Mouse (Mus musculus) midbrain, embryonic 14.5 days (tissue): ENCODE data around the gene Hyou1. TPM values are rescaled to one million over a fixed set of nuclear protein-coding genes. Genes with fewer than 3 reads are reported as not detected.

ENCODE experiments used
- ATAC-seq: fragments of 200-750 bp; cut with Nextera tagmentation; 2 replicates; pipeline ENCODE4 v1.8.0; 2017; ENCODE audit warnings: moderate number of reproducible peaks, moderate library complexity; ENCODE audit not compliant: low FRiP score, low TSS enrichment
- DNase-seq: peaks from one replicate; pipeline ENCODE4 v3.0.0-alpha.2; 2015
- H3K27ac ChIP-seq: fragments of 300-500 bp; sonication (generic); replicated peaks from 2 replicates; pipeline ENCODE4 v1.5.1; 2014; ENCODE audit warnings: mild to moderate bottlenecking, low read depth, low read length, moderate library complexity
- H3K27me3 ChIP-seq: fragments of 300-500 bp; sonication (generic); 2 replicates; pipeline ENCODE4 v1.6.1; 2014; ENCODE audit warnings: low read length, control low read depth, mixed read lengths; ENCODE audit not compliant: control insufficient read depth, insufficient read depth
- H3K36me3 ChIP-seq: fragments of 300-500 bp; sonication (generic); 2 replicates; pipeline ENCODE4 v1.6.1; 2014; ENCODE audit warnings: low read length, control low read depth; ENCODE audit not compliant: control insufficient read depth, insufficient read depth
- H3K4me1 ChIP-seq: fragments of 300-500 bp; sonication (generic); 2 replicates; pipeline ENCODE4 v1.6.1; 2014; ENCODE audit warnings: mild to moderate bottlenecking, antibody characterized with exemption, low read length, control low read depth; ENCODE audit not compliant: control insufficient read depth, insufficient read depth
- H3K4me2 ChIP-seq: fragments of 300-500 bp; sonication (generic); 2 replicates; pipeline ENCODE4 v1.6.1; 2014; ENCODE audit warnings: mild to moderate bottlenecking, low read length, moderate library complexity
- H3K4me3 ChIP-seq: fragments of 300-500 bp; sonication (generic); replicated peaks from 2 replicates; pipeline ENCODE4 v1.5.1; 2014; ENCODE audit warnings: low read depth, low read length
- H3K9ac ChIP-seq: fragments of 300-500 bp; sonication (generic); replicated peaks from 2 replicates; pipeline ENCODE4 v1.6.1; 2014; ENCODE audit warnings: mild to moderate bottlenecking, low read length, moderate library complexity
- H3K9me3 ChIP-seq: fragments of 300-500 bp; sonication (generic); 2 replicates; pipeline ENCODE4 v1.6.1; 2016; ENCODE audit warnings: low read length, control low read depth, mixed read lengths; ENCODE audit not compliant: control insufficient read depth
- WGBS: fragments of 180-500 bp; shearing (Covaris S2); extraction: QIAGEN DNeasy Blood & Tissue Kit; methylation state at CpG from one replicate; pipeline ENCODE4 v1.1.7; 2014; 5-methylcytosine and 5-hydroxymethylcytosine counted together
- polyA plus RNA-seq: library from polyadenylated mRNA; unstranded; fragments of >200 nt; fragmentation: Nextera tagmentation; extraction: Ambion mirVana; gene quantifications from 2 replicates; pipeline ENCODE4 v1.2.1, GENCODE M21; 2014

Hyou1 gene
- polyA plus RNA-seq, 1 experiment from 2014 or later, result 27.1 TPM

- Histone ChIP-seq H3K4me3 (no peak overlapping the region), H3K9ac (no peak overlapping the region), H3K36me3 (peaks cover 90% of the 10 kb centered on the region), H3K27me3 (no peaks in the 10 kb centered on the region), H3K4me1 (peaks cover 9% of the 10 kb centered on the region), H3K9me3 (no peaks in the 10 kb centered on the region), H3K4me2 (no peak overlapping the region), H3K27ac (no peak overlapping the region)
- no peak for DNase-seq
- 94% methylated on average over 13 of the region's 13 CpGs for WGBS
- ATAC-seq, result no peak
Measured at GRCm38 (mm10) chr9:44384596-44384995, 5.3 kb downstream of the Hyou1 start.

- no peaks in the 10 kb centered on the region for H3K4me1 ChIP-seq
- H3K9ac ChIP-seq, result no peak overlapping the region
- no peak overlapping the region for H3K27ac ChIP-seq
- H3K27me3 ChIP-seq, result no peaks in the 10 kb centered on the region
- H3K36me3 ChIP-seq, result peaks cover 95% of the 10 kb centered on the region
- H3K4me3 ChIP-seq, result no peak overlapping the region
- H3K9me3 ChIP-seq, result no peaks in the 10 kb centered on the region
- DNase-seq (no peak), ATAC-seq (no peak)
- 81% methylated on average over 3 of the region's 3 CpGs for WGBS
- H3K4me2 ChIP-seq, result no peak overlapping the region
Measured at GRCm38 (mm10) chr9:44387221-44387620, 7.9 kb downstream of the Hyou1 start.

GRCm38 (mm10) chr9:44389273-44389672 is 10.0 kb downstream of the Hyou1 start:
- Histone ChIP-seq H3K27me3 (no peaks in the 10 kb centered on the region), H3K27ac (no peak overlapping the region), H3K4me2 (no peak overlapping the region), H3K4me1 (no peaks in the 10 kb centered on the region), H3K9me3 (no peaks in the 10 kb centered on the region), H3K9ac (no peak overlapping the region), H3K4me3 (no peak overlapping the region), H3K36me3 (peaks cover 78% of the 10 kb centered on the region)
- 61% methylated on average over 8 of the region's 8 CpGs for WGBS
- DNase-seq (peak; percentile 73), ATAC-seq (no peak)

GRCm38 (mm10) chr9:44391466-44391865 is 12.2 kb downstream of the Hyou1 start:
- 34% methylated on average over 4 of the region's 4 CpGs for WGBS
- DNase-seq (peak; percentile 86), ATAC-seq (no peak)
- no peaks in the 10 kb centered on the region for H3K27me3 ChIP-seq
- H3K4me3 ChIP-seq, result no peak overlapping the region
- H3K9me3 ChIP-seq, result no peaks in the 10 kb centered on the region
- no peak overlapping the region for H3K27ac ChIP-seq
- no peaks in the 10 kb centered on the region; the same call in 1 of the 2 replicates for H3K4me1 ChIP-seq
- no peak overlapping the region for H3K4me2 ChIP-seq
- peaks cover 56% of the 10 kb centered on the region for H3K36me3 ChIP-seq
- no peak overlapping the region for H3K9ac ChIP-seq

- Histone ChIP-seq H3K27ac (peak within 1 kb of the TSS; percentile 89), H3K9ac (peak within 1 kb of the TSS; percentile 76), H3K4me3 (peak within 1 kb of the TSS; percentile 71), H3K9me3 (no peaks in the 10 kb centered on the region), H3K4me1 (peaks cover 14% of the 10 kb centered on the region), H3K36me3 (peaks cover 37% of the 10 kb centered on the region), H3K4me2 (peak within 1 kb of the TSS; percentile 96), H3K27me3 (no peaks in the 10 kb centered on the region)
- DNase-seq (peak; percentile 95), ATAC-seq (peak; percentile 97)
- under 1% methylated on average over 43 of the region's 43 CpGs for WGBS
Measured at GRCm38 (mm10) chr9:44396684-44397411, 17.6 kb downstream of the Hyou1 start, which contains the start of gene Slc37a4. Gene Slc37a4, plus strand, starts transcription at chr9:44396852.

- peak overlapping the region; percentile 76; the same call in 1 of the 2 replicates for H3K9ac ChIP-seq
- ATAC-seq (no peak), DNase-seq (peak; percentile 45)
- peak overlapping the region; percentile 71 for H3K4me3 ChIP-seq
- H3K4me2 ChIP-seq, result peak overlapping the region; percentile 96
- WGBS, result 14% methylated on average over 4 of the region's 4 CpGs
- no peaks in the 10 kb centered on the region for H3K27me3 ChIP-seq
- no peaks in the 10 kb centered on the region for H3K9me3 ChIP-seq
- peak overlapping the region; percentile 89; the same call in 1 of the 2 replicates for H3K27ac ChIP-seq
- H3K4me1 ChIP-seq, result peaks cover 14% of the 10 kb centered on the region
- H3K36me3 ChIP-seq, result peaks cover 43% of the 10 kb centered on the region
Measured at GRCm38 (mm10) chr9:44398087-44398486, 18.8 kb downstream of the Hyou1 start.

- peak overlapping the region; percentile 96 for H3K4me2 ChIP-seq
- H3K36me3 ChIP-seq, result peaks cover 48% of the 10 kb centered on the region
- no peak overlapping the region; the same call in 1 of the 2 replicates for H3K9ac ChIP-seq
- peak overlapping the region; percentile 2; the same call in 1 of the 2 replicates for H3K4me3 ChIP-seq
- no peaks in the 10 kb centered on the region for H3K9me3 ChIP-seq
- H3K27me3 ChIP-seq, result no peaks in the 10 kb centered on the region
- H3K27ac ChIP-seq, result no peak overlapping the region
- no peak for DNase-seq
- ATAC-seq, result no peak
- WGBS, result 84% methylated on average over 9 of the region's 9 CpGs
- H3K4me1 ChIP-seq, result peaks cover 14% of the 10 kb centered on the region
Measured at GRCm38 (mm10) chr9:44398551-44398950, 19.3 kb downstream of the Hyou1 start.

GRCm38 (mm10) chr9:44399114-44399794 is 20.0 kb downstream of the Hyou1 start:
- Histone ChIP-seq H3K4me2 (no peak overlapping the region), H3K27ac (no peak overlapping the region), H3K36me3 (peaks cover 55% of the 10 kb centered on the region), H3K9me3 (no peaks in the 10 kb centered on the region), H3K4me3 (no peak overlapping the region), H3K27me3 (no peaks in the 10 kb centered on the region), H3K9ac (no peak overlapping the region), H3K4me1 (peaks cover 14% of the 10 kb centered on the region)
- 86% methylated on average over 13 of the region's 13 CpGs for WGBS
- no peak for DNase-seq
- no peak for ATAC-seq
